Mouse (Mus musculus) T-helper 17 cell (primary cell): Measurements from ENCODE around the gene Strip2.

Experiments
- in situ Hi-C, 2 experiments: fragments of 300-600 bp; cut with MboI, MseI; formaldehyde crosslinking; loops; 1 replicate in 1 of 2; 2 replicates in 1 of 2; pipeline ENCODE4 v1.15.1; 2025; ENCODE audit warnings: high pct_unique_total_duplicates in 2 of 2

Strip2 gene

DNA sequence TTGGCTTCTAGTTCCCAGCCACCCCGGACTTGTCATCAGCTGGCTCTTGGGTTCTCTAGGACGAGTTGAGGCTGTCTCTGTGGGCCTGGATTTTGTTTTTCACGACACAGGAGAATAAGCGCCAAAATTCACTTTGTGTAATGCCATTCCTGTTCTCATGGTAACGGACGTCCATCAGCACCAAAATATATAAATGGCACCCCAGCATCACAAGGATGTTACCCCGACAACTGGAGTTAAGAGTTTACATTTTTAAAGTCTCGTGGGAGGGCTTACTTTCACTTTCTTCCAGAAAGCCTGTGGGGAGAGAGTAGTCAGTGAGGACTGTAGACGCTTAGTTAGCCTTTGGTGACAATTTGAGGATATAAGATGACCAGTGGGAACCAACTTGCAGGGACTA, 85.8 kb downstream of the Strip2 start:
- in situ Hi-C loops, result no loop called here

DNA sequence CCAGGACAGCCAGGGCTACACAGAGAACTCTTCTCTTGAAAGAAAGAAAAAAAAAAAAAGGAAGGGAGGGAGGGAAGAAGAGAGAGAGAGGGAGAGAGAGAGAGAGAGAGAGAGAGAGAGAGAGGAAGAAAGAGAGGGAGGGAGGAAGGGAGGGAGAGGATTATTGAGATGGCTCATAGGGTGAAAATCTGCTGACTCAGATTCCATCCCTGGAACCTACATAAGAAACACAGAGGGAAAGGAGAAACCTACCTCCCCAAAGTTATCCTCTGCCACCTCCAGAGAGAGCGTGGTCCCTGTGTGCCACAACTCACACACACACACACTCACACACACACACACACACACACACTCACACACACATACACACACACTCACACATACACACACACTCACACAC, 89.0 kb downstream of the Strip2 start:
- in situ Hi-C loops, result no loop called here

DNA sequence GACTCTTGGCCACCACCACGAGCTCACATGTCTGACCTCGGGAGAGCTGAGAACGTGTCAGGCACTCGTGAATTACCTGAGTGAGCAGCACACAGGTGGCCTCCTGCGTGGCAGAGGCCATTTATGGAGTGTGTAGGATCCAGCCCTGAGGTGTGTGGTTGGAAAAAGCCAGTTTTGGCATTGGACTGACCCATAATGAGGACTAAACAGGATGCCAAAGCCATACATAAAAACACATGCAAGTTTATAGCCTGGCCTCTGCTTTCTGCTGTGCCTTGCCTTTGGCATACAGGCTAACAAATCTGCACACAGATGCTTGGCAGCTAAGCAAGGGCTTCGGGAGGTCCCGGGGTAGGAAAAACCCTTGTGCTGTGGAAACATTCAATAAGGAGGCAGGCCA, 92.4 kb downstream of the Strip2 start:
- in situ Hi-C loops, result no loop called here
